Mouse (Mus musculus): ENCODE measurements at regions not wholly inside any gene's neighbourhood (a gene's known extent, or its start where the extent isn't known, plus 50 kb on each side); places are given as distances from the start of the nearest gene placed in this dataset.

DNA sequence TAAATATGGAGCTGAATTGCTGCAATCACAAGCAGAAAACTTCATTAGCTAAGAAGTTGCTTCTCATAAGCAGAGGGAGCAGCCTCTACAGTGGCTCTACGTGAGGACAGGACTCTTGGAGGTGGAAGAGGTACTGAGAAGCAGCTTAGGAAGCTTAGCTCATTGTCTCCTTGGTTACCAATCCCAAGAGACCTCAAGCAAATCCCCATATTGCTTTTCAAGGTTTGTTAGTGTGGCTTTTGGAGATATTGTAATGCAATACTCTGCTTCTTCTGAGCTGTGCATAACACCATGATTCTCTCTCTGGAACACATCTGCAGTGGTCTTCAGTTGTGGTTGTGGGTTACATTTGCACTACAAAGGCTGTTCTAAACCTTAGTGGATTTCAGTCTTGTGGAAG is 106.9 kb downstream of the Tent5c start:
- TF ChIP-seq CTCF (IDR thresholded peaks at IDR 0.05) (no peak), EP300 (IDR thresholded peaks at IDR 0.05) (no peak)

All from lung, postnatal 0 days (tissue).